Mouse (Mus musculus) intestine, embryonic 15.5 days (tissue): Measurements from ENCODE around the gene Zcchc24. TPM values are rescaled to one million over a fixed set of nuclear protein-coding genes. Genes with fewer than 3 reads are reported as not detected.

Experiments
- ATAC-seq: fragments of 200-750 bp; cut with Nextera tagmentation; 2 replicates; pipeline ENCODE4 v1.8.0; 2017; ENCODE audit warnings: moderate TSS enrichment, moderate library complexity
- H3K27ac ChIP-seq: fragments of 300-500 bp; sonication (generic); 2 replicates; pipeline ENCODE4 v1.5.1; 2015; ENCODE audit warnings: mild to moderate bottlenecking, inconsistent platforms
- H3K27me3 ChIP-seq: fragments of 300-500 bp; sonication (generic); replicated peaks from 2 replicates; pipeline ENCODE4 v1.6.1; 2015; ENCODE audit warnings: inconsistent platforms
- H3K36me3 ChIP-seq: fragments of 300-500 bp; sonication (generic); 2 replicates; pipeline ENCODE4 v1.6.1; 2015; ENCODE audit warnings: inconsistent platforms
- H3K4me1 ChIP-seq: fragments of 300-500 bp; sonication (generic); replicated peaks from 2 replicates; pipeline ENCODE4 v1.6.1; 2015; ENCODE audit warnings: inconsistent platforms
- H3K4me2 ChIP-seq: fragments of 300-500 bp; sonication (generic); replicated peaks from 2 replicates; pipeline ENCODE4 v1.6.1; 2015; ENCODE audit warnings: mild to moderate bottlenecking, inconsistent platforms
- H3K4me3 ChIP-seq: fragments of 300-500 bp; sonication (generic); replicated peaks from 2 replicates; pipeline ENCODE4 v1.5.1; 2015; ENCODE audit warnings: inconsistent platforms
- H3K9ac ChIP-seq: fragments of 300-500 bp; sonication (generic); 2 replicates; pipeline ENCODE4 v1.6.1; 2015; ENCODE audit warnings: inconsistent platforms
- H3K9me3 ChIP-seq: fragments of 300-500 bp; sonication (generic); 2 replicates; pipeline ENCODE4 v1.6.1; 2016; ENCODE audit warnings: inconsistent platforms
- WGBS: fragments of 180-500 bp; shearing (Covaris S2); methylation state at CpG from one replicate; pipeline ENCODE4 v1.1.7; 2015; 5-methylcytosine and 5-hydroxymethylcytosine counted together
- polyA plus RNA-seq: library from polyadenylated mRNA; unstranded; fragments of >200 nt; fragmentation: Nextera tagmentation; extraction: Ambion mirVana; gene quantifications from 2 replicates; pipeline ENCODE4 v1.2.1, GENCODE M21; 2015

Gene Zcchc24
- polyA plus RNA-seq, 1 experiment from 2014 or later = 21.0 TPM

- no peak overlapping the region for H3K4me3 ChIP-seq
- H3K36me3 ChIP-seq = peaks cover 26% of the 10 kb centered on the region
- no peaks in the 10 kb centered on the region for H3K4me1 ChIP-seq
- 59% methylated on average over 3 of the region's 3 CpGs for WGBS
- no peak for ATAC-seq
- no peaks in the 10 kb centered on the region for H3K27me3 ChIP-seq
- no peak overlapping the region for H3K27ac ChIP-seq
- no peaks in the 10 kb centered on the region for H3K9me3 ChIP-seq
- no peak overlapping the region for H3K9ac ChIP-seq
- no peak overlapping the region for H3K4me2 ChIP-seq
Measured at GRCm38 (mm10) chr14:25667587-25667986, 101.3 kb downstream of the Zcchc24 start.

- H3K27me3 ChIP-seq = no peaks in the 10 kb centered on the region
- 81% methylated on average over 2 of the region's 2 CpGs for WGBS
- H3K4me2 ChIP-seq = no peak overlapping the region
- H3K9me3 ChIP-seq = no peaks in the 10 kb centered on the region
- no peaks in the 10 kb centered on the region for H3K4me1 ChIP-seq
- H3K4me3 ChIP-seq = no peak overlapping the region
- H3K27ac ChIP-seq = no peak overlapping the region
- ATAC-seq = no peak
- H3K9ac ChIP-seq = no peak overlapping the region
- peaks cover 34% of the 10 kb centered on the region for H3K36me3 ChIP-seq
Measured at GRCm38 (mm10) chr14:25666668-25667376, 102.0 kb downstream of the Zcchc24 start.

- Histone ChIP-seq H3K27ac (no peak overlapping the region), H3K36me3 (peaks cover 42% of the 10 kb centered on the region)
Measured at GRCm38 (mm10) chr14:25665314-25665970, 103.4 kb downstream of the Zcchc24 start.

GRCm38 (mm10) chr14:25664310-25664695 is 104.5 kb downstream of the Zcchc24 start:
- no peaks in the 10 kb centered on the region for H3K9me3 ChIP-seq
- no peak overlapping the region for H3K9ac ChIP-seq
- H3K4me3 ChIP-seq = no peak overlapping the region
- no peak overlapping the region for H3K4me2 ChIP-seq
- peaks cover 52% of the 10 kb centered on the region for H3K36me3 ChIP-seq
- no peaks in the 10 kb centered on the region for H3K27me3 ChIP-seq
- no peaks in the 10 kb centered on the region for H3K4me1 ChIP-seq
- H3K27ac ChIP-seq = no peak overlapping the region
- WGBS = 84% methylated on average over 7 of the region's 7 CpGs
- ATAC-seq = no peak

More at GRCm38 (mm10) chr14:25665314-25665970, 103.4 kb downstream of the Zcchc24 start:
- no peak overlapping the region for H3K9ac ChIP-seq
- 77% methylated on average over 19 of the region's 19 CpGs for WGBS
- ATAC-seq = no peak
- H3K9me3 ChIP-seq = no peaks in the 10 kb centered on the region
- no peak overlapping the region for H3K4me3 ChIP-seq
- no peaks in the 10 kb centered on the region for H3K4me1 ChIP-seq
- no peaks in the 10 kb centered on the region for H3K27me3 ChIP-seq
- H3K4me2 ChIP-seq = no peak overlapping the region

- no peaks in the 10 kb centered on the region for H3K27me3 ChIP-seq
- H3K9me3 ChIP-seq = no peaks in the 10 kb centered on the region
- no peak overlapping the region for H3K27ac ChIP-seq
- 80% methylated on average over 7 of the region's 7 CpGs for WGBS
- no peak overlapping the region for H3K9ac ChIP-seq
- no peak overlapping the region for H3K4me2 ChIP-seq
- H3K4me3 ChIP-seq = no peak overlapping the region
- no peak for ATAC-seq
- peaks cover 52% of the 10 kb centered on the region for H3K36me3 ChIP-seq
- no peaks in the 10 kb centered on the region for H3K4me1 ChIP-seq
Measured at GRCm38 (mm10) chr14:25663649-25664309, 105.1 kb downstream of the Zcchc24 start.

Other genes starting within 250 kb of the Zcchc24 start
- 89.9 and 90.5 TPM in 2 replicates for gene Ppif, start 74.9 kb downstream of the Zcchc24 start, polyA plus RNA-seq
- gene Anxa11, start 73.1 kb upstream of the Zcchc24 start, polyA plus RNA-seq = 71.5 and 72.2 TPM in 2 replicates
- 1.9 TPM in 1 of 2 replicates, not detected in the other for gene Plac9a, start 134.1 kb upstream of the Zcchc24 start, polyA plus RNA-seq
- gene Tmem254a, start 158.6 kb upstream of the Zcchc24 start, polyA plus RNA-seq = 4.1 and 7.7 TPM in 2 replicates
- 0.36 TPM in 1 of 2 replicates, not detected in the other for gene Cphx1, start 169.3 kb upstream of the Zcchc24 start, polyA plus RNA-seq
- gene Duxbl1, start 209.5 kb upstream of the Zcchc24 start, polyA plus RNA-seq = 0.84 and 1.4 TPM in 2 replicates